Mouse (Mus musculus): ENCODE measurements around the gene Phgdh. TPM values are rescaled to one million over a fixed set of nuclear protein-coding genes. Genes with fewer than 3 reads are reported as not detected.
A peak's percentile ranks its signal among the peaks of the same experiment; 100 is the strongest.

The Phgdh gene
- polyA plus RNA-seq, 1 experiment from 2014 or later = 272 TPM

DNA sequence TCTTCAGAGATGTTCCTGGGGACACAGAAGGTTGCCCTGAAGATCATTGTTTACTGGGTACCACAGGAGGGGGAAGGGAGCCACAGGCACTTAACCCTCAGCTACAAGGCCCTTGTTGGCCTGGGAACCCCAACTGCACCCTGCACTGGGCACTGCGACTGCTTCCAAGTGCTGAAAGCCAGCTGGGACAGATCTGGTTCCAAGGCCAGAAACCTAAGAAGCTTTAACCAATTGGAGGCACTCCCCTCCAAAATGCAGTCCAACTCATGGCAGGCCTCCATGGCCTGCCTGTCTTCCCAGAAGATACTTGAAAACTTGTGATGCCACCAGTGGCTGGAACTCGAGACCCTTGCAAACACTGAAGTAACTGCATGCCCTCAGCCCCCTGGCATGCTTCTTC, 24.6 kb downstream of the Phgdh start:
- H3K27ac ChIP-seq = no peak overlapping the region
- no peaks in the 10 kb centered on the region for H3K4me1 ChIP-seq
- H3K4me2 ChIP-seq = no peak overlapping the region
- H3K9me3 ChIP-seq = no peaks in the 10 kb centered on the region
- WGBS = 69% methylated on average over 2 of the region's 2 CpGs
- no peak overlapping the region for H3K9ac ChIP-seq
- H3K36me3 ChIP-seq = peaks cover 13% of the 10 kb centered on the region; the same call in 1 of the 2 replicates
- ATAC-seq (ENCODE audit: insufficient read depth, low FRiP score, low read depth) = no peak
- no peaks in the 10 kb centered on the region for H3K27me3 ChIP-seq (replicated peaks)
- no peak overlapping the region for H3K4me3 ChIP-seq (replicated peaks)

DNA sequence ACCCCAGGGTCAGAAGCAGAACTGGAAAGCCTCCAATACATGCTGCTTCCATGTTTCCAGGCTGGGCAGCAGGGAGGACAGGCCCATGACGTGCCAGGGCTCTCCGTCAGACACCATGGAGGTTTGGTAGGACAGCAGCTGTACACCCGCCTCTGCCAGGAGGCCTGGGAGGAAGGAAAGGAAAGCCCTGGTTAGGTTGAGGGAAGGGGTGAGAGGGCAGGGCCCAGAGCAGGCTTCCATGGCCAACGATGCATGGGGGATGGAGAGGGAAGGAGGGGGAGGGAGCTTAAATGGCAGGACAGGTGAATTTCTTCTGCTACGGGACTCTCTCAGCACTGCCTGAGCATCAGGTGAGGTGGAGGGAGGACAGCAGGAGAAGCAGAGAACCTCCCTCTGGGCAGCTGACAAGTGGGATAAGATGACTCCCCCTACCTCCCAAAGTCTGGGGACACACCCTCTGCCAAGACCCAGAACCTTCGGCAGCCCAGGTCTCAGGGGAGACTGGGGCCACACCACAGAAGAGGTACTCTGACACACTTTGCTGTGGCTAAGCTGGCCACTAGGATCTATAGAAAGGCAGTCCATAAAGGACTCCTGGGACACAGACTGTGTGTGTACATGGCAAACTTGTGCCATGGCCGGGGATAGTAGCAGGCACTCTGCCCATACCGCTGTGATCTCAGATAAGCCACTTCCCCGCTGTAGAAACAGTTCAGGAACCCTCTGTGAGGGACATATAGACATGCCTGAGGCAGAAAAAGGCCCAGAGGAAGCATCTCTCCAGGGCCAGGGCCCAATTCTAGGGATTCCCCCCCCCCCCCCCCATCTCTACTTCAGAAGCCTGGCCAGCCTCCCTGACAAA, 26.3 kb downstream of the Phgdh start:
- H3K4me2 ChIP-seq = no peak overlapping the region
- no peaks in the 10 kb centered on the region for H3K27me3 ChIP-seq (replicated peaks)
- no peak for ATAC-seq (ENCODE audit: insufficient read depth, low FRiP score, low read depth)
- no peak overlapping the region for H3K9ac ChIP-seq
- H3K4me1 ChIP-seq = no peaks in the 10 kb centered on the region
- no peaks in the 10 kb centered on the region for H3K9me3 ChIP-seq
- peaks cover 9% of the 10 kb centered on the region; the same call in 1 of the 2 replicates for H3K36me3 ChIP-seq
- no peak overlapping the region for H3K27ac ChIP-seq
- no peak overlapping the region for H3K4me3 ChIP-seq (replicated peaks)
- 79% methylated on average over 9 of the region's 9 CpGs for WGBS

DNA sequence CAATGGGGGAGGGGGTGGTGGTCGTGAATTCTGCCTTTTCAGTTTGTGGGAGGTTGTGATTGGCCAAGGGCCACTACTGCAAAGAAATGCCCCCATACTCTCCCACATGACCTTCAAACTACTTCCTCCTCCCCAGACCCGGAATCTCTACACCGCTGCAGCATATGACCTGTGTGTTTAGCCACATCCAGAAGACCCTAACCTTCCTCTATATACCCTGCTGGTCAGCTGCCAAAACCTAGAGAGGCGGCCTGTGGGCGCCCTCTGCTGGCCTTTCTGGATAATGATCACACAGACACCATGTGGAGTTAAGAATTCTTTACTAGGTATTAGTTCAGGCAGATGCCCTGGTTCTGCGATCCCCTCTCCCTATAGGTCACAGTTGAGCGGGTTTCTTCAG, 26.9 kb downstream of the Phgdh start:
- WGBS = 21% methylated on average over 6 of the region's 7 CpGs
- Histone ChIP-seq H3K4me2 (no peak overlapping the region), H3K4me1 (no peaks in the 10 kb centered on the region), H3K27ac (no peak overlapping the region; the same call in 1 of the 2 replicates), H3K27me3 (replicated peaks) (no peaks in the 10 kb centered on the region), H3K4me3 (replicated peaks) (no peak overlapping the region), H3K9me3 (no peaks in the 10 kb centered on the region), H3K9ac (no peak overlapping the region), H3K36me3 (peaks cover 9% of the 10 kb centered on the region; the same call in 1 of the 2 replicates)
- ATAC-seq (ENCODE audit: insufficient read depth, low FRiP score, low read depth) = peak; percentile 44; the same call in 1 of the 2 replicates

DNA sequence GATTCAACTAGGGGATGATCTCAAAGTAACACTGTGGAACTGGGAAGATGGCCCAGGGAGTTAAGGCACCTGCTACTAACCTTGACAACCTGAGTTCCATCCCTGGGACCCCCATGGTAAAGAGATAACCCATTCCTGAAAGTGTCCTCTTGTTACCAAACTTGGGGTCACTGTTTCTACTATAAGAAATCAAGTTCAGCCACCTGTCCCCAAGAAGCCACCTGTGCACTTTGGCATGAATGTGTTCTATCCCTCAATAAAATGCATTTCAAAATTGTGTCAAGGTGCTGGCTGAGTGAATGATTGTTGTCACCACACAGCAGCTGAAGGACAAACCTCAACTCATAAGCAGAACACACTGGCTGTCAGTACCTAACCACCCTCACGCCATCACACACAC, 29.3 kb downstream of the Phgdh start:
- Histone ChIP-seq H3K4me3 (replicated peaks) (no peak overlapping the region), H3K4me2 (no peak overlapping the region), H3K4me1 (no peaks in the 10 kb centered on the region), H3K9me3 (no peaks in the 10 kb centered on the region), H3K27ac (no peak overlapping the region), H3K27me3 (replicated peaks) (no peaks in the 10 kb centered on the region), H3K9ac (no peak overlapping the region), H3K36me3 (peaks cover 7% of the 10 kb centered on the region; the same call in 1 of the 2 replicates)
- WGBS = 100% methylated on average over 1 of the region's 1 CpGs
- no peak for ATAC-seq (ENCODE audit: insufficient read depth, low FRiP score, low read depth)

DNA sequence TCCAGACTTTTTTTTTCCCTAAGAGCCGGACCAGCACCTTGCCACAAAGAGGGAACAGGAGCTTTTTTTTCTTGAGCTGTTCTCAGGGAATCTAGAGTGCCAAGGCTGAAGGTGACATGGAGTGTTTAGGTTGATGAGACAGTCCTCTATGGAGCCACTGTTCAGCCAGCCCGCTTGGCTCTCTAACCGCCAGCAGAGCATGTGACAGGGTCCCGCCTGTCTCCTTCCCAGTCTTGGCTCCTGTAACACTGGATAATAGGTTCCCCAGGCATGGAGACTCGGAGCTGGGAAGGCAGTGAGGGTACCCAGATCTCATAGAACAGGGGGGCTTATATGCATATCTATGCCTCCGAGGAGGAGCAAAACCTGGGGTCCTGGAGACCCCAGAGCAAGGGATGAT, 31.2 kb downstream of the Phgdh start:
- Histone ChIP-seq H3K27ac (no peak overlapping the region), H3K4me3 (replicated peaks) (no peak overlapping the region), H3K27me3 (replicated peaks) (no peaks in the 10 kb centered on the region), H3K9ac (no peak overlapping the region), H3K36me3 (peaks cover 3% of the 10 kb centered on the region; the same call in 1 of the 2 replicates), H3K9me3 (no peaks in the 10 kb centered on the region), H3K4me1 (no peaks in the 10 kb centered on the region), H3K4me2 (no peak overlapping the region)
- no peak for ATAC-seq (ENCODE audit: insufficient read depth, low FRiP score, low read depth)
- 89% methylated on average over 6 of the region's 6 CpGs for WGBS

DNA sequence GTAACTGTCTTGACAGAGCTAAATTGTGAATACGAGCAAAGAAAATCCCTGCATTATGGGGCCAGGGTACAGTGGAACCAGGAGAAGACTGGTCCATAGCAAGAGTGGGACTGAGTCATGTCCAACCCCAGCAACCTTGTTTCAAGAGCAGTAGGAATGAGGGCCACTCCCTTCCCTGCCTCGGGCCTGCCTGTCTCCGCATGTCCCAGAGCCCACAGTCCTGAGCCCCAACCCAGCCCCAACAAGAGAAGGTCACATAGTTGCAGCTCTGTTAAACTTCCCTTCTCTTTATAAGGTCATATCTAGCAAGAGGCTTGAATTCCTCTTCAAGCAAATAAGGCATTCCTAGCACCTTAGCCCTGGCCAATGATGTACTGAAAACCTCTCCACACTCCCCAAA, 38.0 kb downstream of the Phgdh start:
- Histone ChIP-seq H3K4me1 (no peaks in the 10 kb centered on the region), H3K27ac (no peak overlapping the region), H3K36me3 (no peaks in the 10 kb centered on the region), H3K9me3 (no peaks in the 10 kb centered on the region), H3K9ac (no peak overlapping the region), H3K4me2 (no peak overlapping the region), H3K4me3 (replicated peaks) (no peak overlapping the region), H3K27me3 (replicated peaks) (no peaks in the 10 kb centered on the region)
- ATAC-seq (ENCODE audit: insufficient read depth, low FRiP score, low read depth) = no peak
- 70% methylated on average over 3 of the region's 3 CpGs for WGBS

DNA sequence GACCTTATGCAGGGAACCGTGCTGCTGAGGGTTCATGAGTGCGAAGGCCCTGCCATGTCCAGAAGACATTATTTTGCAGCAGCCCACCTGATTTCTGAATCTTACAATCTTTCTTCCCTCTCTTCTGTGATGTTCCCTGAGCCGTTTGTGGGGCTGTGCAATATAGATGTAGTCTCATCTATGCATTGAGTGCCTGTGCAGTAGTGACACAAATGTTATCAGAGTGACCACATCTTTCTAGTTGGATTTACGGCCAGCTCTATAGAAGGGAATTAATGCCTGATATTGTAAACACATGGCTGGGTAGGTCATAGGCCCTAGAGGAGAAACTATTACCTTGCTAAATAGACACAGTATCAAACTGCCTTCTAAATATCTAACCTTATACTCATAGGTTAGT, 39.5 kb downstream of the Phgdh start:
- no peak overlapping the region for H3K9ac ChIP-seq
- no peak overlapping the region for H3K27ac ChIP-seq
- no peak for ATAC-seq (ENCODE audit: insufficient read depth, low FRiP score, low read depth)
- no peaks in the 10 kb centered on the region for H3K9me3 ChIP-seq
- no peak overlapping the region for H3K4me3 ChIP-seq (replicated peaks)
- 83% methylated on average over 4 of the region's 4 CpGs for WGBS
- H3K4me2 ChIP-seq = no peak overlapping the region
- no peaks in the 10 kb centered on the region for H3K36me3 ChIP-seq
- no peaks in the 10 kb centered on the region for H3K4me1 ChIP-seq
- no peaks in the 10 kb centered on the region for H3K27me3 ChIP-seq (replicated peaks)

DNA sequence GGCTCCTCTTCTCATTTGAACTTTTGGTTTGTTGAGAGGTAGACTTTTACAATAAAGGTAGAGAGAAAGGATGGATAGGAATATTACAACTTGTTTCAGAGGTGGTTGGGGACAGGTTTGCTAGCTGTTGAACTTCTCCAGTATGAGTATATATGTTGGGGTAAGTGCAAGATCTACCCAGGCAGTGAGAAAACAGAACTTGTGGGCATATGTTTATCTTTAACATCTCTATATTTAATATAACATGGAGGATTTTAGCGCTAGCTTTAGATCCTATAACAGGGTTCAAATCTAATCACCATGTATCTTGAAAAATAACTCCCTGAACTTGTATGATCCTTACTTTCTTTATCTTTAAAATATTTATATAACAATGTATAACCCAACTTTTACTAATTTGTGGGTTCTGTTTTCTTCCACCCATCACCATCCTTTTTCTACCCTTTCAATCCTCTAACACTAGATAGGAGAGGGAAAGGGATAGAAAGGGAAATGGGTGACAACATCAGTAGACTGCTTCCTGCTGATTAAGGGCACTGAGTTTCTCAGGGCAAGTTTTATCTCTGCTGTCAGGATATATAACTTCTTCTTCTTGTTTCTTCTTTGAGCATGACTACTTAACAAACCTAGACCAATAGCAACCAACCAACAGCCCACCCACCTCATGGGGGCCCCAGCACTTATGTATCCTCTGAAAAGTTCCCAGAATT, 40.2 kb downstream of the Phgdh start:
- WGBS = 91% methylated on average over 1 of the region's 1 CpGs

DNA sequence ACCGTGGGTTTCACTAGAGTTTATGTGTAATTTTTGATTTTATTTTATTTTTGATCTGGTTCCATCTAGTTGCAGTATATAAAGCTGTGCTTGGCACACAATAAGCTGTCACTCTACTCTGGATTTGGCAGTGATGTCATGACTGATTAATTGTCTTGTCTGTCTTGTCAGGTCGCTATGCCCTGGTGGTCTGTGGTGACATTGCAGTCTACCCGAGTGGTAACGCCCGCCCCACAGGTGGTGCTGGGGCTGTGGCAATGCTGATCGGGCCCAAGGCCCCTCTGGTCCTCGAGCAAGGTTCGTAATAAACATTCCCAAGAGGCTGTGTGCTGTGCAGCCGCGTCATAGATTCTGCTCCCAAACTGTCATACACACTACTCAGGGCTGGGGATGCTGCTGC, 43.8 kb downstream of the Phgdh start:
- Histone ChIP-seq H3K27ac (no peak overlapping the region), H3K4me2 (no peak overlapping the region), H3K9ac (no peak overlapping the region), H3K27me3 (replicated peaks) (no peaks in the 10 kb centered on the region), H3K4me1 (no peaks in the 10 kb centered on the region), H3K9me3 (no peaks in the 10 kb centered on the region), H3K4me3 (replicated peaks) (no peak overlapping the region), H3K36me3 (0 out of 2 replicates have a peak, but pooled peaks cover 6% of the 10 kb centered on the region)
- ATAC-seq (ENCODE audit: insufficient read depth, low FRiP score, low read depth) = no peak
- WGBS = 62% methylated on average over 10 of the region's 10 CpGs

More for the DNA sequence above, 40.2 kb downstream of the Phgdh start:
- H3K4me1 ChIP-seq = no peaks in the 10 kb centered on the region
- H3K9ac ChIP-seq = no peak overlapping the region
- H3K27me3 ChIP-seq (replicated peaks) = no peaks in the 10 kb centered on the region
- H3K4me3 ChIP-seq (replicated peaks) = no peak overlapping the region
- H3K9me3 ChIP-seq = no peaks in the 10 kb centered on the region
- H3K36me3 ChIP-seq = no peaks in the 10 kb centered on the region
- no peak overlapping the region for H3K4me2 ChIP-seq
- no peak for ATAC-seq (ENCODE audit: insufficient read depth, low FRiP score, low read depth)
- H3K27ac ChIP-seq = no peak overlapping the region

DNA sequence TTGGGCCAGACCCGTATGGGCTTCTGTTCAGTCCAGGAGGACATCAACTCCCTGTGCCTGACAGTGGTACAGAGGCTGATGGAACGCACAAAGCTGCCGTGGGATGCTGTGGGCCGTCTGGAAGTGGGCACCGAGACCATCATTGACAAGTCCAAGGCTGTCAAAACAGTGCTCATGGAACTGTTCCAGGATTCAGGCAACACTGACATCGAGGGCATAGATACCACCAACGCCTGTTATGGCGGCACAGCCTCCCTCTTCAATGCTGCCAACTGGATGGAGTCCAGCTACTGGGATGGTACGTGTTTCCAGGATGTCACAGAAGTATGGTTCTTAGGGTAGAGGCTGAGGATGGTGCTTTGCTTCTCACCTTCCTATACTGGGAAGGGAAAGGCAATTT, 48.7 kb downstream of the Phgdh start:
- no peaks in the 10 kb centered on the region for H3K4me1 ChIP-seq
- H3K27me3 ChIP-seq (replicated peaks) = no peaks in the 10 kb centered on the region
- H3K4me3 ChIP-seq (replicated peaks) = no peak overlapping the region
- WGBS = 91% methylated on average over 9 of the region's 9 CpGs
- H3K27ac ChIP-seq = no peak overlapping the region
- no peak for ATAC-seq (ENCODE audit: insufficient read depth, low FRiP score, low read depth)
- H3K9ac ChIP-seq = no peak overlapping the region
- no peak overlapping the region for H3K4me2 ChIP-seq
- 0 out of 2 replicates have a peak, but pooled peaks cover 6% of the 10 kb centered on the region for H3K36me3 ChIP-seq
- no peaks in the 10 kb centered on the region for H3K9me3 ChIP-seq

DNA sequence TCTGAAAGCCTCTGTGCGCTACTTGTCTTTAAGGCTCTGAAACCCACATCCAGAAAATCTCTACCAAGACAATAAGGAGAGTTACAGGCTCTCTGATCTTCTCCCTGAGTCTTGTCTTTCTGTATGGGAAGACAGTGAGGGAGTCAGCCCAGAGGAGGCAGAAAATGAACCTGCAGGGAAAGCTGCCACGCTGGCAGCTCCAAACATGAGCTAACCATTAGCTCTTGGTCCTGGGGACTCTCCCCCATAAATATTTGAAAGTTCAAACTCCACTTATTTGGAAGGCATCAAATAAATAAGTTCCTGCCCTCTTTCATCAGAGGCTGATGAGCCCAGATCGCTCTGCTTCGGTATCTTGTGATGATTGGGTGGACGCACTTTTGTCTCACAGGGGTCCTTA, 56.6 kb downstream of the Phgdh start:
- H3K27ac ChIP-seq = no peak overlapping the region
- no peaks in the 10 kb centered on the region for H3K27me3 ChIP-seq (replicated peaks)
- H3K4me2 ChIP-seq = no peak overlapping the region
- H3K9ac ChIP-seq = no peak overlapping the region
- H3K36me3 ChIP-seq = no peaks in the 10 kb centered on the region
- no peak for ATAC-seq (ENCODE audit: insufficient read depth, low FRiP score, low read depth)
- peaks cover 8% of the 10 kb centered on the region for H3K4me1 ChIP-seq
- WGBS = 87% methylated on average over 5 of the region's 5 CpGs
- no peak overlapping the region for H3K4me3 ChIP-seq (replicated peaks)
- H3K9me3 ChIP-seq = no peaks in the 10 kb centered on the region

DNA sequence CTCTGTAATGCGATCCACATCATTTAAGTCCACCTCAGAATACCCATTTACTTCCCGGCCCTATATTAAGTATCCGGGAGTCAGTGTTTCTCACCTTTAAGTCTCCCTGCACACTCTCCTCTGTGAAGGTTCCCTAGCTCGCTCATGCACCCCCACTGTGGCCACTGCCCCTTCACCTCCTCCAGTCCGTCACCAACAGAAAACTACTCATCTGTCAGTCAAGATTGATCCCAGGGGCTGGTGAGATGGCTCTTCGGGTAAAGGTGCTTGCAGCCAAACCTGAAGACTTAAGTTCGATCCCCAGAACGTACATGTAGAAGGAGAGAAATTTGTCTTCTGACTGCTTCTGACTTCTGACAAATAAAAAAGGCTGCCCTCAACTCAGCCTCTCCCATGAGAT, 57.4 kb downstream of the Phgdh start:
- H3K4me3 ChIP-seq (replicated peaks) = no peak overlapping the region
- H3K4me2 ChIP-seq = no peak overlapping the region
- 93% methylated on average over 8 of the region's 8 CpGs for WGBS
- H3K27me3 ChIP-seq (replicated peaks) = no peaks in the 10 kb centered on the region
- no peak overlapping the region for H3K9ac ChIP-seq
- peaks cover 8% of the 10 kb centered on the region for H3K4me1 ChIP-seq
- no peaks in the 10 kb centered on the region for H3K9me3 ChIP-seq
- no peaks in the 10 kb centered on the region for H3K36me3 ChIP-seq
- ATAC-seq (ENCODE audit: insufficient read depth, low FRiP score, low read depth) = no peak
- H3K27ac ChIP-seq = no peak overlapping the region

All from stomach, embryonic 15.5 days (tissue).